Mouse (Mus musculus): ENCODE measurements around the gene Fhit.

Gene Fhit

DNA sequence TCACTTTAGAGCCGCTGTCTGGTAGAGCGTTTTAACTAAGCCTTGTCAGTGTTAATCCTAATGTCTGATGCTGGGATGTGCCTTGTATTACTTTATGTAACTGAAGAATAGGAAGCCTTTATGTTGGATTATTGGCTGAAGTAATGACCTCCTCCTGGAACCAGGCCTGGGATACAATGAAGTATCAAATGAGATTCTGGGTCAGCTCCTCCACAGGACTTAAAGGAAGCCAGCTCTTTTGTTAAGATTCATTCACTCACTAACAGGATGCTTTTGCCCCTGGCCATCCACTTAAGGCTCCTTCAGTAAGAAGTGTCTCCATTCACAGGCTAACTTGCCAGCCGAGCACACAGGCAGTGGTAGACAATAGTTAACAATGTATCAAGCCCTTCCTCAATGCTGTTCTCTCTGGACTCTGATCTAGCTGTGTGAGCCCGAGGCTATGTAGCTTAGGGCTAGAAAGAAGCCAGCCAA, 1466.6 kb downstream of the Fhit start:
- DNase-seq (ENCODE audit: inconsistent ontology term) = peak; percentile 63

DNA sequence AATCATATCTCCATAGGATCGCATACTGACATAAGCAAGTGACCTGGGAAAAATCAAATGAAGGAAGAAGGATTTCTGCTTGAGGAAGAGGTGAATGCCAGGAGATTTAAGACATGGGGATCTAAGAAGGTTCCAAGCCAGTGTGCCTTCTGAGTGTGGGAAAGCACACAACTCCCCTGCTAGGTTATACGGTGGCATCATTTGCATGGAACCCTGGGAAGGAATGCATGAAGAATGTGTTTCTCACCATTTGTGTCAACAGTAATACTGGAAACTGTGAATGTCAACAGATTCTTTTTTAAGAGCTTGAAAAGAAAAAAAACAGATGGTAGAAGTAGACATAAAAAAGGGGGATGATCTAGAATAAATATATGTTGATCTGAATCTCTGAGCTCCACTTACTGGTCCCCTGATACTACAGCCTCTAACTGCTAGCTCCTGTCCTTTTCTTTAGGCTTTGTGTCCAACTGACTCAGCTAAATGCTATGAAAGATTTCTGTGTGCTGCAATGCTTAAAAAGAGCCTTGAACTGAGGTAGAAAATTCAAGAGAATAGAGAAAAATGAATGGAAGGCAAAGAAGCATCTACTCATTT, 1473.1 kb downstream of the Fhit start:
- peak; percentile 74 for DNase-seq (ENCODE audit: inconsistent ontology term)

DNA sequence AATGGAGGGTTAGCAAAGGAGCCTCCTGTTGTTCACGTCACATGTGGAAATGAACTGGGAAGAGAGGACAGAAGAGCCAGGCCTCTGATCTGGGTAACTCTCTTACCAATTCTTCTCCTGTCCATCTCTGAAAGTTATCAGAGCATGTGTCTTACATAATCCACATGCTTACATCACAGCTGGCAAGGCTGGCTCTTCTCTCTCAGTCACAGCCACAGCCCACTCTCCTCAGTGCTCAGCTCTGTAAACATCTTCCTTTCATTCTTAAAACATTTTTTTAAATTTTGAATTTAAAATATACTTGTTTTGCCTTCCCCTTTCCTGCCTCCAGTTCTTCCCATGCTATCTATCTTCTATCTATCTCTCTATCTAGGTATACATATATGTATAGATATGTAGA, 1477.5 kb downstream of the Fhit start:
- no peak for DNase-seq (ENCODE audit: inconsistent ontology term)

DNA sequence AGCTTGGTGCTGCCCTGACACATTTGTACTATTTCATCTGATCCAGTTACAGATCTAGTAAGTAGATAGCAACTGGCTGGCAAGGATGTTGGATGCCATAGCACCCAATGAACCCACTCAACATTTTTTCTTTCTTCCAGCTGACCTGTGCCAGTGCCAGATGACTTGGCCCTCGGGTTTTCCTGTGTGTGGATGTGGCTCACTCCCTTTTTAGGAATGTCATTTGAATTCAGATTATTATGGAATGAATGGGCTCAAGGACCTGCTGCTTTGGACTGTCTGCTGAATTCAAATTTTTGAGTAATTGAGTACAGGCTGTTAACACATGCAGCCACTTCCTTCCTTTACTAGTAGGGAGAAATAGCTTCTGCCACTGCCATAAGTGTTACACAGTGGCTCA, 1489.1 kb downstream of the Fhit start:
- peak; percentile 89 for DNase-seq (ENCODE audit: inconsistent ontology term)

DNA sequence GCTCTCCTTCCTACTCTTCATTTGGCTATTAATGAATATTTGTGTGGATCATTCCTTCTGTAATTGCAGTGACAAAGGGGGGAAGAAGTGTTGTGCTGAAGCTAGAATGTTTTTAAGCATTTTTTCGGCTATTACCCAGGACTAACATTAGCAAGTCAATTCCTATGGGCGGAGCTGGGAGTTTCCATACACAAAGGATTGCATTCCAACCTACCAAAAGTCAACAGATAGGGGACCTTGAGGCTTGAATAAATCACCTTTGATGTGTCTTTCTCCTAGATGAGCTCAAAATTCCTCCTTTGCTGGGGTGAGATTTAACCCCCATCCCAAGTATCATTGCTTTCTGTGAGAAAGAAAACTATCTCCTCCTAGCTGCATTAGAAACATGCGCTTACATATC, 1490.1 kb downstream of the Fhit start:
- no peak for DNase-seq (ENCODE audit: inconsistent ontology term)

DNA sequence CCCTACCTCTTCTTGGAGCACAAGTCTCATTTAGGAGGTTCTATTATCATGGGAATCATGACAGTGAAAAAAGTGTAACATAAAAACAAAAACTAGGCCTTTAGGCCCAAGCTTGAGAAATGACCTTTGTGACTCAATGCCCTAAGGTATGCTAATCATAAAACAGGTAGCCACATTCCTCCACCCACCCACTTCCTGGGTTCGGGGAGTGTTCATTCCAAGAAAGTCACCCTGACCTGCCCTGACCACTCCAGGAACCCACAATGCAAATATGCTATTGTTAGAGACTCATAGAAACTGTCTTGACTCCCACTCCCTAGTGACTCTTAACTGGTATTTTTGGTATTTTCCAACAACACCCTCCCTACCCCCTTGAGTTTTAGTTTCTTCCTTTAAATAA, 1492.1 kb downstream of the Fhit start:
- DNase-seq (ENCODE audit: inconsistent ontology term) = no peak

DNA sequence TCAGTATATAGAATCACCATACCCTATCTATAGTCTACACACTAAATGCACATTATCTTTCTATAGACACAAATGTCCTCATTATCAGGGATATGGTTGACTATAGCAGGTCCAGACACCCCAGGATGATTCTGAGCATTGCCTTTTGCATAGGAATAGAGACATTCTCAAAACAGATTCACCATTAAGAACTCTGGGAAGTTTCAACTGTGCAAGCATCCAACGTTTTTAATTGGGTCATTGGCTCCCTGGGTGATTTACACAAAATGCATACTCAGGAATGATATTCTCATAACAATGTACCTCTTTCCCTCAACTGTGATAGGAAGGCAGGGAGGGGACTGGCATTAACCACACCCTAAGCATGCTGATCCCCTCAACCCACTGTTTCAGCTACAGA, 1503.4 kb downstream of the Fhit start:
- no peak for DNase-seq (ENCODE audit: inconsistent ontology term)

DNA sequence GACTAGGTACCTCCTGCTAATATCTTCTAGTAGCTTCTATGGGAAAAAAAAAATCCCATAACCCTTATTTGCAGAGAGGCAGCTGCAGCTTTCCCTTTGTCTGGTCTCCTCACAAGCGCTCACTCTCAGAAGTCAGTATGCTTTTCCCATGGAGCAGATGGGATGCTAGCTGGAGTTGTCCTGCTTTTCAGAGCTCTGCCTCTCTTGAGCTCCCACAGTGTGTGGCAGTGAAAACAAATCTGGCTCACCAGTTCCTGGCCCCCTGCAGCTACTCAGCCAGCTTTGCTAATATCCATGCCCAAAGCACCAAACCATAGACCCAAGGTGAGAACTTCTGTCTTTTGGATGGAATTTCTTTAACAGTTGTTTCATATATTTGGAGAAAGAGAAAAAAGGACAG, 1510.4 kb downstream of the Fhit start:
- no peak for DNase-seq (ENCODE audit: inconsistent ontology term)

DNA sequence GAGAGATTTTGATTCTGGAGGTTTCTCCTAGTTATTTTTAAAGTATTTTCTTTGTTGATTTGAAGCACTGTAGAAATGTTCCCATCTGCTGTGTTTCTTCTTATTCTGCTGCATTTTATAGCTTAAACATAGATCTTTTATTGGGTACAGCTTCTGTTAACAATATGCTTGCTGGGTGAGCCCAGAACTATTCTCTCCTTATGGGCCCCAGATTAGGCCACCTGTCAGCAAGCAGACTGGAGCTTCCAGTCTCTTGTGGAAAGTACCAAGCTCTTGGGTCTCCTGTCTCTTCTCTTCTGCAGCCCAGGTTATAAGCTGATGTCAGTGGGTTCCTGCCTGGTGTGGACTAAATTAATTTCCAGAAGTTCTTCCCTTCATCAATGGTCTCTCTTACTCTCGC, 1513.4 kb downstream of the Fhit start:
- DNase-seq (ENCODE audit: inconsistent ontology term) = no peak

DNA sequence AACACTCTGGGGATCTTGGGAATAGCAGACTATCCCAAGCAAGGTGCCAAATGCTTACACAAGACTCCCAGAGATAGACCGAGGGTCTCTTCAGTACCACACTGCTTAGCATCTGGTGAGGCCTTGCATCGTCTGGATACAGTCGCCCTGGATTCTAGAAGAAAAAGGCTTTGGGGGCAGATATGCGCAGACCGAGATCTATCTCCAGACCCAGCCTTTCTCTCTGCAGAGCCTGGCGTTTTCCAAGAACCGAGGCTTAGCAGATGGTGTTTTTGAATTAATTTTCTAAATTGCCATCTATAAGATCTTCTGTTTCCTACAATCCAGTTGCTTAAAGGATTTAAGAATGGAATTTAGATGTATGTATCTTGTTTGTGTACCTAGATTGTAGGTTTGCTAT, 1515.6 kb downstream of the Fhit start:
- DNase-seq (ENCODE audit: inconsistent ontology term) = no peak

DNA sequence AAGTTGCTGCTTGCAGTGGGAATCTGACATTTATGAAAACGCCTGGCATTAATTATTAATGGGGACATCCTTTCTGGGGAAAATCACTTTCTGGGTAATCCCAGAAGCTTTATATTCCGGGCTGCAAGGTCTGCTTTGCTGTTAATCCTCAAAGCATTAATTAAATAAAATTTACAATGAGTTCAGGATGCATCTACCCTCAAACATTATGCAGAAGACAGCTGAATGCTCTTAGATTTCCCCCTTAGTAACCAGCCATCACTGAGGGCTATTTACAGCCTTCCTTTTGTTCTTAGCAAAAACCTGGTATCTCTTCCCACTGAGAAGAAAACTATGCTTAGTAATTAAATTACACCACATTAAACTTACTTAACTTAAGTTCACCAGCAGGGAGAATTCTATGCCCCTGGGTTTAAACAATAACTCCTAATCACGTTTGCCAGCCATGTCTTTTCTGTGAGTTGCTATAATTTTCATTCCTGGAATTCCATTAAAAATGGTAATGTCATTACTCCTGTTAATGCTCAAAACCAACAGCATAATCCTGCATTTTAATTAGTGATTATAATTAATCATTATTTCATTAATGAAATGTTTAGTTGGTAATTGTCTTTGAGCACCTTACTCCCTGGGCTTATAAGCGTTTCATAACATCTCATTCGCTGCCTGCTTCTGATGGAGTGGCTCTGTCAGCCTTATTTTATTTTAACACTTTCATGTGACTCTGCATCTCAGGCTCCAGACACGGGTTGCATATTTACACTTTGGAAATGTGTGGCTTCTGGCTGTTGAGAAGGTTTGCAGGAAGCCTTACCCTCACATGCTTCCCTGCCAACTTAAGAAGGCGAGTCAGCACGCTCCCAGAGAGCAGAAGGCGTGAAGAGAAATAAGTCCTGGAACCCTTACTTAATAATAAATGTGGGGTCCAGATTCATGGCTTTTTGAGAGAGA, 1517.3 kb downstream of the Fhit start:
- DNase-seq (ENCODE audit: inconsistent ontology term) = peak; percentile 86

DNA sequence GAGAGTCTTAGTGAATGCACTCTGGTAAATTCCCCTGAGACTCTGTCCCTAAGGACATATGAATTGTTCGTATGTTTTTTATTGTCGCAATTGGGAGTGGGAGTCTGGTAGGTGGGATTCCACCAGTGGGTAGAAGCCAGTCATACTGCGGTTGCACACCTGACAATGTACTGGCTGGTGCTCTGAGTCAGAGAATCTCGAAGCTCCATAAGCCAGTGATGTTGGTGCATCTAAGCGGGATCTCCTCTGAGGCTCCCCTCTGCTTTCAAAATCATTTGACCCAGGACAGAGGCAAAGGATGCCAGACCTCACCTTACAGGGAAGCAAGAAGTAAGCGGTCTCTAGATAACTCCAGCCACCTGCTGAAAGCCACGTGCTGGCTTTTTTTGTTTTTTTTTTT, 1518.1 kb downstream of the Fhit start:
- no peak for DNase-seq (ENCODE audit: inconsistent ontology term)

DNA sequence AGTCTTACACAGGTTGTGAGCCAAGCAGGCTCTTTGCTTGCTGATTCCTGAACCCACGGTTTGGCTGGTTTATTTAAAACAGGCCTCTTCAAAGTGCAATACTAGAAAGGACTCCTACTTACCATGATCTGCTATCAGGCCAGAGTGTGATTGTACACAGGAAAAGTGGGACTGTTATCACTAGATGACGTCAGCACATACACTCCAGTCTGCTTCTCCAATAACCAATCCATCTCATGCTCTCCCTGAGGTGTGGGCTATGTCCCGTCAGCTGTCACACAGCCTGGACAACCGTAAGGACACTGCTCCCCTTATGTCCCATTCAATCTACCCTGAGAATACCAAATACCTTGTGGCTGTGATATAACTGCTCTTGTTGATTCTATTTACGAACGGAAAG, 1519.2 kb downstream of the Fhit start:
- no peak for DNase-seq (ENCODE audit: inconsistent ontology term)

DNA sequence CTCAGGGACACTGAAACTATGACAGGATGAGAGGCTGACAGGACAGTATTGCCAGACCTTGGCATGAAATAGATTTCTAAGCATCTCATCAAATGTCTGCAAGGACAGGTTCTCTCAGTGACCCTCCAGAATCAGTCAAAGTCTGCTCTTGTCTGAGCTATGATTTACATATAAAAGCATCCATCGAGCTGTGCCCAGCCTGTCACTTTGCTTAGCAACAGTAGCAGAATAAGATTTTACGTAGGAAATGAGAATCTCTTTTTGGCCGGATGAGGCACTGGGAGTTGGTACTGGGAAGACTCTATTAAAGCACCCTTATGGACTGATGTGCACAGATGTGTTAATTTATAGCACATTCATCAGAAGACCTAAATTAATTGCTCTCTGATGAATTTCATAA, 1519.8 kb downstream of the Fhit start:
- no peak for DNase-seq (ENCODE audit: inconsistent ontology term)

DNA sequence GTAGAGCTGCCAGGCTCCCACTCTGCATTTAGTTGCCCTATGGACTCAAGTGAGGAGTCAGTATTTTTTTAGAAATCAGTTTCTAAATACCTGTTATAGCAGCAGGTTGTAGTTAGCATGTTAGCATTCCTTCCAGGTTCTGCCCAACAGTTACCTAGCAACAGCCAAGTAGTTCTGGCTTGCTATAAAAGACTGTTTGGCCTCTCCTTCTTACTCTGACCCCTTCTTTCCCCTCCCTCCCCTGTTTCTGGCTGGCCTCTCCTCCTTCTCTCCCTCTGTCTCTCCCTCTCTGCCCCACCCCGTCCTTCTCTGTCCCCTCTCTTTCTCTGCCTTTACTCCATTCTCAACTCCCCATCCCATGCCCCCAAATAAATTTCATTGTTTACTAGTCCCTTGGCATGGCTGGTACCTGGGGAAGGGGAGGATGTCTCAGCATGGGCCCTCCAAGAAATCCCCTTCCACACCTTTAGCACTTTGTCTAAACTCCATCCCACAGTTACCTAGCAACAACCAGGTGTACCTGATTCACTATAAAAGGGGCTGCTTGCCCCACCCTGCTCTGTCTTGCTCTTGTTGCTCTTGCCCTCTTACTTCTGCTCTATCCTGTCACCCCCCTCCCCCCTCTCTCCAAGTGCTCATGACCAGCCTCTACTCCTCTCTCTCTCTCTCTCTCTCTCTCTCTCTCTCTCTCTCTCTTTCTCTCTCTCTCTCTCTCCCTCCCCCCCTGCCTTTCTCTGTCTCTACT, 1527.4 kb downstream of the Fhit start:
- no peak for DNase-seq (ENCODE audit: inconsistent ontology term)

DNA sequence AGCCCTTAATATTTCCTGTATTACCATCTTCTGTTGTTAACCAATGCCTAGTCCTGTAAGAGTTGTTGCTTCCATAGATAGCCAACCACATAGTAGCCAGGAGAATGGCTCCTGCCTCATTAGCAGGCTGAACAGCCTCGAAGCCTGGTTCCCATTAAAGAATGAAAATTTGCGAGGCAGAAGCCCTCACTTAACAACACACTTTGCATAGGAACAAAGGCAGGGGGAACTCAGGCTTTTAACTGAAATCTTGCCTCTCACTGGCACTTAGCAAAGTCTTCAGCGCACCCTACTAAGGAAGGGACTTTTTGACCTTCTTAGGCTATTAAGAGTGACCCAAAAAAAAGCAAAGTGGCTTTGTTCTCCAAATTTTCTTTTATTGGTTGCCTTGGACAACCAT, 1529.3 kb downstream of the Fhit start:
- no peak for DNase-seq (ENCODE audit: inconsistent ontology term)

DNA sequence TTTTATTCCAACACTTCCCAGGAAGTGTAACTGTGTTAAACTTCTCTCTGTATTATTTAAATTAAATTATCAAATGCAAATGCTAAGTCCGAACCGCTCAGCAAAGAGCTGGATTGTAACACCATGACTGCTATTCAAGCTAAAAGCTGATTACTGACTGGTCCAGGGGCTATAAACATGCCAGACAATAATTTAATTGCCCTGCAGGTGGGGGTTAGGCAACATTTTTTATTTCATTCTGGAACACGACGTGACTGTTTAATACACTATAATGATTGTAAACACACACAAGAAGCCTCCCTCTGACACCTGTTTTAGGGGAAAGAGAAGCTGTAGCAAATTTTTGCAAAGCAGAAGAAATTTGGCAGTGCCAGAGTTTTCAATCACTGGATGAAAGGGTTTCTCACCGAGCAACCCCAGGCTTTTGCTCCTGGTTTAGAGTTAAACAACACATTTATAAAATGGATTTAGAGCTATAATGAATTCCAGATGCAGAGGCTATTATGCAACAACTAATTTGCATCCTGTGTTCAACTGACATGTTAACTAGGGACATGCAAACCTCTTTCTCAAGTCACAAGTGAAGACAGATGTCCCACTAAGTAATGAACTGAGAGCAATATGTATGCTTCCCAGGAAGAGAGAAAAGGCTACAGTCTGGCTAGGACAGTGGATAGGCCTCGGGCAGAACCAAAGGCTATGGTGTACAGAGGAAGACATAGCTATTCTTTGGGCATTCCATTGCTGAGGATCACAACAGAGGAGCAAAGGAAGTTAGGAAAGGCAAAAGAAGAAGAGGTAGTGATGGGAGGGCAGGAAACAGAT, 1538.4 kb downstream of the Fhit start:
- no peak for DNase-seq (ENCODE audit: inconsistent ontology term)

DNA sequence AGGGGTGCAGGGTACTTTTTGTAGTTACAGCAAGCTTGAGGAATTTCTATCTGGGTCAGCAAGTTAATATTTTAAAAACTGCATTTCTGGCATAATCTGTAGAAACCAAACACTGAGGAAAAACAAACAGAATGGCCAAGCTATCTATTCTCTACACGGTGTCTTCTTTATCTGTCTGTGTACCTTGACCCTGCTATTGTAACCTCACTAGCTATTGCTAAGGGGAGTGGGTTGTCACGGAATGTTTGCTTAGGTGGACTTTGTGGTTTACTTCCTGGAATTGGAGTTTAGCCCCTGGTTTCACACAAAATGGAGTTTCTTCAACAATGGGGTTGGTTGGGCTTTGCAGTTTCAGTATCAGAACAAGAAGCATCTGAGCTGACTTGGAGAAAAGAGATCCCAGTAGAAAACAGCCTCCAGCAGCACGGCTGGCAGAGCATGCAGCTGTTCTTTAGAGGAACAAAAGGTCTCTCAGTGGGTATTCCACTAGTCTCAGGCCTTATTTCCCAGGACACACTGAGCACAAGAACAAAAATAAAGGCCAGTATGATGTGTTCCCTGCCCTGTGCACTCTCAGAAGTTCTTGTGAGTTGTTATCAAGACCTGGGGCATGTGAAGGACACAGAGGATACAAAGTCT, 1540.8 kb downstream of the Fhit start:
- DNase-seq (ENCODE audit: inconsistent ontology term) = peak; percentile 32

DNA sequence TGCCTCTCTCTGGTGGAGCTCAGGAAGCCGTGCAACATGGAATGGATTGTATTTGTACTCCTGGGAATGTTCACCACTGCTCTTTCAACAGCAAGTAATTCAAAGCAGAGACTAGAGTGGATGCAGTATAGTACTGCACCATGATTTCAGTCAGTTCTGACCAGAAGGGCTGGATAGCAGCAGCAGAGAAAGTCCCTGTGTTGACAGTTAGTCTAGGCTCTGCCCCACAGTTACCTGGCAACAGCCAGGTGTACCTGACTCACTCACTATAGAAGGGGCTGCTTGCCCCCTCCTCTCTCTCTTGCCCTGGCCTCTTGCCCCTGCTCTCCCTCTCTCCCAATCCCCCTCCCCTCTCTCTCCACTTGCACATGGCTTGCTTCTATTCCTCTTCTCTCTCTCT, 1542.0 kb downstream of the Fhit start:
- no peak for DNase-seq (ENCODE audit: inconsistent ontology term)

DNA sequence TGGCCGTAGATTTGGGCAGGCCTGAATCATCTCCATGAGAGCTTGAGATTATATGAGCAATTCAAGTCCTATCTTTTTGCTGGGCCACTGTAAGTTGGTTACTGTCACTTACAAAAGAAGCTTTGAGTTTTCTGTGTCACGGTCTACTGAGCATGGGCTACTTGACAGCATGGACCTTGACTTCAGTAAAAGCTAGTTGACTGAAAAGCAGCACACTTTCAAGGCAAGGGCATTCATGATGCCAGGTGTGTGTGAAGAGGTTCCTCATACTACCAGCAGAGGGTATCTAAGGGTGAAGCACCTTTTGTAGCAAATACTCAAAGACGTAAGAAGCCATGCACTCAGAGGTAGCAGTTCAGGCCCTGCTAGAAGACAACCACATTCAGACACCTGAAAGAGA, 1548.7 kb downstream of the Fhit start:
- no peak for DNase-seq (ENCODE audit: inconsistent ontology term)

DNA sequence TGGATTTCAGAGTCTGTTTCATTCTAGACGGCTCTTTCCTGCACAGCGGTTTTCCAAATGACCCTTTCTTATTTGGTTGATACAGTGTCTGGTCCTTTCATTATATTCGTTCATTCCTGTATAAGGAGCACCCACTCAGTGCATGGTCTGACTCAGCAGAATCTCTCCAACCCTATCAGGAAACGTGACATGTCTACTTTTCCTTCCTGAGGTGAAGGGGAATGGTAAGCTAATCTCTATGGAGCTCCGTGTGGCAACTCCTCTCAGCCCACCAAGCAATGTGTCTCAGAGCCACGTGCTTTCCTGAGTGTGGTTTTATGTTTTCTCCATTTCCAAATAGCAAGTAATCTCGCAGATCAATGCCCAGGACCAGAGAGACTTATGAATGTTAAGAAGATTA, 1552.7 kb downstream of the Fhit start:
- DNase-seq (ENCODE audit: inconsistent ontology term) = no peak
